Mouse (Mus musculus) hematopoietic multipotent progenitor cell, adult 10-12 weeks (in vitro differentiated cells): ENCODE results near the gene Lacc1. TPM values are rescaled to one million over a fixed set of nuclear protein-coding genes. Genes with fewer than 3 reads are reported as not detected.

ENCODE experiments used
- polyA plus RNA-seq: library from polyadenylated mRNA; stranded (reverse); fragments of >175 nt; gene quantifications from 2 replicates; pipeline ENCODE4 v1.2.3, GENCODE M21; 2012; ENCODE audit warnings: low replicate concordance

Gene Lacc1
- polyA plus RNA-seq: 4.2 and 12.6 TPM in 2 replicates

GRCm38 (mm10) chr14:77036226-77037046 lies at the start of gene Lacc1, which contains the start of gene Ccdc122:
Lacc1 (minus strand) TSS chr14:77036904.
Ccdc122 (plus strand) TSS chr14:77036772.

Other genes with a start within 250 kb of the Lacc1 start
- 1.4 and 2.1 TPM in 2 replicates for gene Ccdc122, start 132 bp downstream of the Lacc1 start, polyA plus RNA-seq
- gene Enox1, start 119.9 kb upstream of the Lacc1 start, polyA plus RNA-seq: 0.08 TPM in 1 of 2 replicates, not detected in the other